Mouse (Mus musculus): ENCODE measurements around the gene Zfp422. TPM values are rescaled to one million over a fixed set of nuclear protein-coding genes. Genes with fewer than 3 reads are reported as not detected.
"Not testable (repeated sequence)": the region's sequence is repeated elsewhere in the genome, so short reads cannot be mapped to it uniquely, and the experiment has no call there.

Zfp422 gene
- total RNA-seq, 2 experiments from 2014 or later, result 20.8 to 53.8 TPM

DNA sequence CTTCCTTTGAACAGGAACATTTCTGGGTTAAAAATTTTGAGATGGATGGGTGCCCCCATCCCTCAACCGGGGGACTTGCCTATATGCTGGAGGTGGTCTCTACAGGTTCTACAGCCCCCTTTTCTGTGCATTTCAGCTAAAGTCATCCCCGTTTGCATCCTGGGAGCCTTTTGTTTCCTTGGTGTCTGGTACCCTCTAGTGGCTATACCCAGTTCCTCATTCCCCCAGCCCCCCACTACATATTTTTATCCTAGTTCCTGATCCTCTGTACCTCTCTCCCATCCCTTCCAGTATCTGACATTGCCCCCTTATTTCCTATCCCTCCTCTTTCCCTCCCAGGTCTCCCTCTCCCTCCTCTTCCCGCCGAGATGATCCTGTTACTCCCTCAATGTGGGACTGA is 21.6 kb downstream of the Zfp422 start:
- no peak for ATAC-seq (ENCODE audit: poor library complexity, severe bottlenecking)

DNA sequence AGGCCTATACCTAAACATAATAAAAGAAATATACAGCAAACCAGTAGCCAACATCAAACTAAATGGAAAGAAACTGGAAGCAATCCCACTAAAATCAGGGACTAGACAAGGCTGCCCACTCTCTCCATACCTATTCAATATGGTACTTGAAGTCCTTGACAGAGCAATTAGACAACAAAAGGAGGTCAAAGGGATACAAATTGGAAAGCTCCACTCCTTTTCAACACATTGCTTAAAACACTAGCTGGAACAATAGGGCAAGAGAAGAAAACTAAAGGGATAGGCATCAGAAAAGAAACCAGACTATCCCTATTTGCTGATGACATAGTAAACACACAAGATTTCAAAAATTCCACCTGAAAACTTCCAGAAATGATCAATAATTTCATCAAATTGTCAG is 27.8 kb downstream of the Zfp422 start:
- not testable (repeated sequence) for ATAC-seq (ENCODE audit: poor library complexity, severe bottlenecking)

DNA sequence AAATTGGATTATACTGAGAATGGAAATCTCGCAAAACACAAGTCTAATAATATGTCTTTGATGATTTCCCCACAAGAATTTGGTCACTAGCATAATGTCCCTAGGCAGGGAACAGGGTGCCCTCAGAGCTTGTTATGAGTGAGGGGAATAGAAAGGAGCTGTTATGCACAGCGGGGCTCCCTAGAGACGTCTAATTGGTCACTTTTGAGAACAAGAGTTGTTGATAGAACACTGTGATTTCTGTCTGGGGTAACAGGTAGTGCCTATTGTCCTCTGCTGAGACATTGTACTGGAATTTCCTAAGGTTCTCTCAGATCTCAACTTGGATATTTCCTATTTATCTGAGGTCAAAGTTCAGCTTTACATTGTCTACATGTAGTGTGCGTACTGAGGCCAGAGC is 44.7 kb downstream of the Zfp422 start, which contains the start of gene Olfr215:
Gene Olfr215, minus strand, starts transcription at position 101 of the 400 bp plus-strand sequence.
- no peak for ATAC-seq (ENCODE audit: poor library complexity, severe bottlenecking)

Other genes with a start within 250 kb of the Zfp422 start
- 53.8 and 58.6 TPM in 2 replicates for gene Alox5, start 167.8 kb downstream of the Zfp422 start, total RNA-seq (2015)
- gene Alox5, start 167.8 kb downstream of the Zfp422 start, total RNA-seq (2017), result 55.0 and 61.5 TPM in 2 replicates
- not detected in 2 replicates for gene Olfr211, start 139.9 kb downstream of the Zfp422 start, total RNA-seq (2015)
- gene Olfr211, start 139.9 kb downstream of the Zfp422 start, total RNA-seq (2017), result not detected in 2 replicates
- gene Olfr212, start 122.5 kb downstream of the Zfp422 start, total RNA-seq (2015), result 0.20 and 0.43 TPM in 2 replicates
- 0.24 TPM in 1 of 2 replicates, not detected in the other for gene Olfr212, start 122.5 kb downstream of the Zfp422 start, total RNA-seq (2017)
- not detected in 2 replicates for gene Olfr213, start 90.5 kb downstream of the Zfp422 start, total RNA-seq (2015)
- not detected in 2 replicates for gene Olfr213, start 90.5 kb downstream of the Zfp422 start, total RNA-seq (2017)
- gene Gm5580, start 77.9 kb downstream of the Zfp422 start, total RNA-seq (2015), result 0.52 and 0.89 TPM in 2 replicates
- gene Gm5580, start 77.9 kb downstream of the Zfp422 start, total RNA-seq (2017), result 0.15 and 0.37 TPM in 2 replicates
- not detected in 2 replicates for gene Olfr214, start 74.8 kb downstream of the Zfp422 start, total RNA-seq (2015)
- not detected in 2 replicates for gene Olfr214, start 74.8 kb downstream of the Zfp422 start, total RNA-seq (2017)
- not detected in 2 replicates for gene Olfr215, start 44.8 kb downstream of the Zfp422 start, total RNA-seq (2015)
- not detected in 2 replicates for gene Olfr215, start 44.8 kb downstream of the Zfp422 start, total RNA-seq (2017)
- 0.36 TPM in 1 of 2 replicates, not detected in the other for gene Depp1, start 21.6 kb upstream of the Zfp422 start, total RNA-seq (2015)
- 0.18 and 0.49 TPM in 2 replicates for gene Depp1, start 21.6 kb upstream of the Zfp422 start, total RNA-seq (2017)
- 229 and 230 TPM in 2 replicates for gene Rassf4, start 45.0 kb upstream of the Zfp422 start, total RNA-seq (2015)
- gene Rassf4, start 45.0 kb upstream of the Zfp422 start, total RNA-seq (2017), result 165 and 181 TPM in 2 replicates
- 0.13 and 0.21 TPM in 2 replicates for gene Tmem72, start 87.9 kb upstream of the Zfp422 start, total RNA-seq (2015)
- 0.12 and 0.33 TPM in 2 replicates for gene Tmem72, start 87.9 kb upstream of the Zfp422 start, total RNA-seq (2017)